Mouse (Mus musculus) testis, postnatal 14 days (tissue): ENCODE results near the gene Nt5c3b.

Experiments used
- DNase-seq: peaks from one replicate; pipeline ENCODE4 v3.0.0; 2021; ENCODE audit warnings: low spot score

Nt5c3b gene

GRCm38 (mm10) chr11:100441797-100442196, at the start of gene Nt5c3b, which contains the start of gene Klhl10:
Gene Nt5c3b (minus strand): TSS chr11:100441808.
Gene Klhl10 (plus strand): TSS chr11:100441917.
- no peak for DNase-seq

GRCm38 (mm10) chr11:100490951-100491350, 49.3 kb upstream of the Nt5c3b start:
- DNase-seq: no peak

GRCm38 (mm10) chr11:100485801-100486538, 44.4 kb upstream of the Nt5c3b start:
- no peak for DNase-seq

GRCm38 (mm10) chr11:100484461-100484860, 42.9 kb upstream of the Nt5c3b start:
- DNase-seq: no peak

GRCm38 (mm10) chr11:100479152-100479551, 37.5 kb upstream of the Nt5c3b start:
- no peak for DNase-seq

- DNase-seq: no peak
Observed at GRCm38 (mm10) chr11:100476281-100476680, 34.7 kb upstream of the Nt5c3b start.

GRCm38 (mm10) chr11:100472935-100473295, 31.3 kb upstream of the Nt5c3b start:
- no peak for DNase-seq

GRCm38 (mm10) chr11:100472197-100472934, 30.8 kb upstream of the Nt5c3b start, which contains the start of gene Klhl11:
Gene Klhl11 (minus strand): TSS chr11:100472741.
- DNase-seq: peak; percentile 93

- no peak for DNase-seq
Observed at GRCm38 (mm10) chr11:100471352-100472196, 30.0 kb upstream of the Nt5c3b start.

GRCm38 (mm10) chr11:100465833-100466232, 24.2 kb upstream of the Nt5c3b start:
- no peak for DNase-seq

GRCm38 (mm10) chr11:100465229-100465792, 23.7 kb upstream of the Nt5c3b start:
- no peak for DNase-seq

- DNase-seq: no peak
Observed at GRCm38 (mm10) chr11:100462699-100463098, 21.1 kb upstream of the Nt5c3b start.

- no peak for DNase-seq
Observed at GRCm38 (mm10) chr11:100457711-100458110, 16.1 kb upstream of the Nt5c3b start.

- DNase-seq: no peak
Observed at GRCm38 (mm10) chr11:100457247-100457646, 15.6 kb upstream of the Nt5c3b start.

GRCm38 (mm10) chr11:100442625-100443024, 1.0 kb upstream of the Nt5c3b start:
- DNase-seq: no peak

- DNase-seq: peak; percentile 81
Observed at GRCm38 (mm10) chr11:100440691-100441522, 701 bp downstream of the Nt5c3b start.

GRCm38 (mm10) chr11:100437901-100438300, 3.7 kb downstream of the Nt5c3b start:
- no peak for DNase-seq

GRCm38 (mm10) chr11:100435678-100436246, 5.8 kb downstream of the Nt5c3b start:
- DNase-seq: peak; percentile 52

GRCm38 (mm10) chr11:100432002-100432401, 9.6 kb downstream of the Nt5c3b start:
- no peak for DNase-seq

- no peak for DNase-seq
Observed at GRCm38 (mm10) chr11:100430052-100430451, 11.6 kb downstream of the Nt5c3b start.
